ENCODE assay signal across 8 mouse cellular contexts in genomic region chr5:125497821-125498600, GRCm38 (mm10). TPM values are rescaled to one million over a fixed set of nuclear protein-coding genes. Genes with fewer than 3 reads are reported as not detected.
A peak's percentile ranks its signal among the peaks of the same experiment; 100 is the strongest.
DNase-seq lines count a peak whose midpoint lies in the region; ATAC-seq and TF ChIP-seq lines count a peak whose summit lies in the region.

No protein-coding gene starts in this region.

- no peak overlapping the region for H3K9ac ChIP-seq in forebrain, embryonic 16.5 days (replicated peaks; ENCODE audit: low read depth, low read length)
- H3K9ac ChIP-seq in hindbrain, postnatal 0 days (replicated peaks; ENCODE audit: low read length) = no peak overlapping the region
- peak overlapping the region; percentile 50; the same call in 1 of the 2 replicates for H3K9ac ChIP-seq in midbrain, embryonic 13.5 days (replicated peaks)

- H3K4me2 ChIP-seq in forebrain, embryonic 16.5 days (ENCODE audit: low read length) = no peak overlapping the region
- no peak overlapping the region for H3K4me2 ChIP-seq in hindbrain, postnatal 0 days (ENCODE audit: low read depth, low read length)
- no peak overlapping the region for H3K4me2 ChIP-seq in midbrain, embryonic 13.5 days (replicated peaks)

- WGBS in spleen, adult 2 months = 82% methylated on average over 12 of the region's 12 CpGs
- WGBS in cerebellum, adult 2 months = 55% methylated on average over 12 of the region's 12 CpGs
- WGBS in forebrain, embryonic 16.5 days = 63% methylated on average over 12 of the region's 12 CpGs
- 63% methylated on average over 12 of the region's 12 CpGs for WGBS in hindbrain, postnatal 0 days
- WGBS in midbrain, embryonic 13.5 days = 68% methylated on average over 12 of the region's 12 CpGs

- no peaks in the 10 kb centered on the region for H3K9me3 ChIP-seq in forebrain, embryonic 16.5 days (ENCODE audit: control insufficient read depth, low read length)
- no peaks in the 10 kb centered on the region for H3K9me3 ChIP-seq in hindbrain, postnatal 0 days (ENCODE audit: low read length)
- H3K9me3 ChIP-seq in midbrain, embryonic 13.5 days = no peaks in the 10 kb centered on the region

- peaks cover 6% of the 10 kb centered on the region for H3K36me3 ChIP-seq in spleen, adult 2 months (ENCODE audit: control insufficient read depth, insufficient read depth, low read length)
- no peaks in the 10 kb centered on the region for H3K36me3 ChIP-seq in forebrain, embryonic 16.5 days (ENCODE audit: control insufficient read depth, insufficient read depth)
- peaks cover 8% of the 10 kb centered on the region; the same call in 1 of the 2 replicates for H3K36me3 ChIP-seq in hindbrain, postnatal 0 days (ENCODE audit: insufficient read depth, low read length)
- H3K36me3 ChIP-seq in midbrain, embryonic 13.5 days = peaks cover 44% of the 10 kb centered on the region

- H3K27ac ChIP-seq in spleen, adult 2 months (ENCODE audit: insufficient read depth, low read length) = no peak overlapping the region
- no peak overlapping the region for H3K27ac ChIP-seq in cerebellum, adult 2 months (ENCODE audit: insufficient read depth, low read length)
- no peak overlapping the region; the same call in 1 of the 2 replicates for H3K27ac ChIP-seq in forebrain, embryonic 16.5 days (ENCODE audit: low read length)
- no peak overlapping the region for H3K27ac ChIP-seq in hindbrain, postnatal 0 days
- H3K27ac ChIP-seq in midbrain, embryonic 13.5 days = no peak overlapping the region

- TF ChIP-seq CTCF in spleen, adult 2 months (IDR thresholded peaks at IDR 0.05; ENCODE audit: extremely low read depth, insufficient read depth, insufficient read length, insufficient replicate concordance) = peak; percentile 32; the same call in 1 of the 2 replicates
- TF ChIP-seq CTCF in cerebellum, adult 2 months (IDR thresholded peaks at IDR 0.05; ENCODE audit: borderline replicate concordance, insufficient read depth, low read depth, low read length) = peak; percentile 76
- TF ChIP-seq CTCF in hindbrain, postnatal 0 days (IDR thresholded peaks at IDR 0.05; ENCODE audit: low read depth) = peak; percentile 79

- intact Hi-C loops in left cerebral cortex, postnatal 25 days (cut with DNase I) = no loop called here

- peak; percentile 77 for ATAC-seq in forebrain, embryonic 16.5 days
- peak; percentile 74 for ATAC-seq in hindbrain, postnatal 0 days
- peak; percentile 91 for ATAC-seq in midbrain, embryonic 13.5 days

- no peak overlapping the region for H3K4me3 ChIP-seq in spleen, adult 2 months (ENCODE audit: extremely low read depth, insufficient read depth, insufficient read length)
- H3K4me3 ChIP-seq in cerebellum, adult 2 months (replicated peaks; ENCODE audit: insufficient read depth, low read depth, low read length) = no peak overlapping the region
- H3K4me3 ChIP-seq in forebrain, embryonic 16.5 days (replicated peaks; ENCODE audit: low read length) = no peak overlapping the region
- no peak overlapping the region for H3K4me3 ChIP-seq in hindbrain, postnatal 0 days (ENCODE audit: low read length)
- no peak overlapping the region for H3K4me3 ChIP-seq in midbrain, embryonic 13.5 days (replicated peaks)

- peak in 1 of 2 experiments; percentile 38 for DNase-seq in spleen, adult 2 months (ENCODE audit: low read depth in 1 of 2, low spot score in 2 of 2)
- DNase-seq in spleen, adult 12 weeks (ENCODE audit: low spot score) = no peak
- DNase-seq in cerebellum, adult 2 months = peak; percentile 81
- DNase-seq in hindbrain, postnatal 0 days (ENCODE audit: low spot score) = peak; percentile 82
- DNase-seq in left cerebral cortex, postnatal 25 days (ENCODE audit: low spot score in 2 of 2) = peak; percentile 83 to 91
- peak; percentile 25 to 41 for DNase-seq in spleen, postnatal 14 days (ENCODE audit: low spot score in 2 of 2)

- no peaks in the 10 kb centered on the region for H3K4me1 ChIP-seq in spleen, adult 2 months (ENCODE audit: control insufficient read depth, insufficient read depth, insufficient read length)
- H3K4me1 ChIP-seq in cerebellum, adult 2 months (ENCODE audit: control insufficient read depth, insufficient read depth, low read length) = peaks cover 14% of the 10 kb centered on the region
- H3K4me1 ChIP-seq in forebrain, embryonic 16.5 days (replicated peaks; ENCODE audit: control insufficient read depth, insufficient read depth, low read length) = 0 out of 2 replicates have a peak, but pooled peaks cover 2% of the 10 kb centered on the region
- no peaks in the 10 kb centered on the region for H3K4me1 ChIP-seq in hindbrain, postnatal 0 days (ENCODE audit: insufficient read depth, low read length)
- H3K4me1 ChIP-seq in midbrain, embryonic 13.5 days (replicated peaks) = peaks cover 6% of the 10 kb centered on the region; the same call in 1 of the 2 replicates

- H3K27me3 ChIP-seq in spleen, adult 2 months (ENCODE audit: control insufficient read depth, insufficient read depth, low read length) = no peaks in the 10 kb centered on the region
- H3K27me3 ChIP-seq in cerebellum, adult 2 months (ENCODE audit: control insufficient read depth, insufficient read depth, low read length) = no peaks in the 10 kb centered on the region
- H3K27me3 ChIP-seq in forebrain, embryonic 16.5 days (replicated peaks; ENCODE audit: control insufficient read depth, insufficient read depth, low read length) = no peaks in the 10 kb centered on the region
- H3K27me3 ChIP-seq in hindbrain, postnatal 0 days (ENCODE audit: insufficient read depth, low read length) = no peaks in the 10 kb centered on the region
- H3K27me3 ChIP-seq in midbrain, embryonic 13.5 days = no peaks in the 10 kb centered on the region

- TF ChIP-seq POLR2A in spleen, adult 2 months (IDR thresholded peaks at IDR 0.05; ENCODE audit: low read depth, low read length) = no peak
- no peak for TF ChIP-seq POLR2A in cerebellum, adult 2 months (IDR thresholded peaks at IDR 0.05; ENCODE audit: borderline replicate concordance, insufficient read depth, low read length)

RNA-seq across cellular contexts. Expression of gene Aacs, which starts 22.4 kb away (rescaled TPM):
- polyA plus RNA-seq in spleen, adult 2 months (2012; rRNA removed) = 23.4 and 27.1 TPM in 2 replicates
- 47.4 and 48.5 TPM in 2 replicates for polyA plus RNA-seq in cerebellum, adult 2 months (2012; rRNA removed)
- 96.0 and 98.9 TPM in 2 replicates for polyA plus RNA-seq in forebrain, embryonic 16.5 days (2015; fragmentation: Nextera tagmentation; extraction: Ambion mirVana)
- total RNA-seq in hindbrain, postnatal 0 days (2014; rRNA removed) = 124 and 125 TPM in 2 replicates
- polyA plus RNA-seq in hindbrain, postnatal 0 days (2015; fragmentation: Nextera tagmentation; extraction: Ambion mirVana) = 77.3 and 77.6 TPM in 2 replicates
- 10 to 100 TPM; 43.0 to 52.1 TPM for total RNA-seq in left cerebral cortex, postnatal 25 days (2021)
- 54.5 and 57.5 TPM in 2 replicates for polyA plus RNA-seq in midbrain, embryonic 13.5 days (2015; fragmentation: Nextera tagmentation; extraction: Ambion mirVana)

RNA-seq across cellular contexts. Expression of gene Tmem132b, which starts 33.6 kb away (rescaled TPM):
- polyA plus RNA-seq in spleen, adult 2 months (2012; rRNA removed) = 0.02 TPM in 1 of 2 replicates, not detected in the other
- 4.7 and 5.9 TPM in 2 replicates for polyA plus RNA-seq in cerebellum, adult 2 months (2012; rRNA removed)
- polyA plus RNA-seq in forebrain, embryonic 16.5 days (2015; fragmentation: Nextera tagmentation; extraction: Ambion mirVana) = 8.4 and 9.1 TPM in 2 replicates
- 45.9 and 46.6 TPM in 2 replicates for total RNA-seq in hindbrain, postnatal 0 days (2014; rRNA removed)
- 6.1 and 6.9 TPM in 2 replicates for polyA plus RNA-seq in hindbrain, postnatal 0 days (2015; fragmentation: Nextera tagmentation; extraction: Ambion mirVana)
- total RNA-seq in left cerebral cortex, postnatal 25 days (2021) = 100 to 1,000 TPM; 125 to 141 TPM
- polyA plus RNA-seq in midbrain, embryonic 13.5 days (2015; fragmentation: Nextera tagmentation; extraction: Ambion mirVana) = 2.5 and 2.7 TPM in 2 replicates

RNA-seq across cellular contexts. Expression of gene Bri3bp, which starts 56.6 kb away (rescaled TPM):
- polyA plus RNA-seq in spleen, adult 2 months (2012; rRNA removed) = 21.2 and 21.5 TPM in 2 replicates
- polyA plus RNA-seq in cerebellum, adult 2 months (2012; rRNA removed) = 37.1 and 39.1 TPM in 2 replicates
- polyA plus RNA-seq in forebrain, embryonic 16.5 days (2015; fragmentation: Nextera tagmentation; extraction: Ambion mirVana) = 37.8 and 38.3 TPM in 2 replicates
- total RNA-seq in hindbrain, postnatal 0 days (2014; rRNA removed) = 89.3 and 91.2 TPM in 2 replicates
- 41.7 and 44.2 TPM in 2 replicates for polyA plus RNA-seq in hindbrain, postnatal 0 days (2015; fragmentation: Nextera tagmentation; extraction: Ambion mirVana)
- 10 to 100 TPM; 92.5 to 95.3 TPM for total RNA-seq in left cerebral cortex, postnatal 25 days (2021)
- 28.2 and 29.6 TPM in 2 replicates for polyA plus RNA-seq in midbrain, embryonic 13.5 days (2015; fragmentation: Nextera tagmentation; extraction: Ambion mirVana)
